Mouse (Mus musculus): Measurements from ENCODE around the gene Plcd1.

Plcd1 gene

GRCm38 (mm10) chr9:119055336-119055735, 38.0 kb downstream of the Plcd1 start:
- no peak for DNase-seq (ENCODE audit: extremely low read depth, insufficient read length, low spot score)

GRCm38 (mm10) chr9:119053964-119054576, 39.2 kb downstream of the Plcd1 start:
- no peak for DNase-seq (ENCODE audit: extremely low read depth, insufficient read length, low spot score)

- DNase-seq (ENCODE audit: extremely low read depth, insufficient read length, low spot score), result peak; percentile 48
These were observed 41.0 kb downstream of the Plcd1 start, which contains the start of gene Vill for GRCm38 (mm10) chr9:119052154-119052944. TSS of gene Vill (plus strand) at chr9:119052778.

GRCm38 (mm10) chr9:119051158-119051557, 42.1 kb downstream of the Plcd1 start:
- DNase-seq (ENCODE audit: extremely low read depth, insufficient read length, low spot score), result peak; percentile 49

GRCm38 (mm10) chr9:119048182-119048903, 45.0 kb downstream of the Plcd1 start:
- DNase-seq (ENCODE audit: extremely low read depth, insufficient read length, low spot score), result no peak

GRCm38 (mm10) chr9:119040101-119040775, 53.1 kb downstream of the Plcd1 start:
- DNase-seq (ENCODE audit: extremely low read depth, insufficient read length, low spot score), result no peak

GRCm38 (mm10) chr9:119038574-119038973, 54.7 kb downstream of the Plcd1 start:
- DNase-seq (ENCODE audit: extremely low read depth, insufficient read length, low spot score), result no peak

- peak; percentile 75 for DNase-seq (ENCODE audit: extremely low read depth, insufficient read length, low spot score)
These were observed 56.1 kb downstream of the Plcd1 start for GRCm38 (mm10) chr9:119037076-119037730.

- peak; percentile 93 for DNase-seq (ENCODE audit: extremely low read depth, insufficient read length, low spot score)
These were observed 57.5 kb downstream of the Plcd1 start for GRCm38 (mm10) chr9:119035836-119036235.

GRCm38 (mm10) chr9:119034676-119035665, 58.3 kb downstream of the Plcd1 start:
- no peak for DNase-seq (ENCODE audit: extremely low read depth, insufficient read length, low spot score)

- DNase-seq (ENCODE audit: extremely low read depth, insufficient read length, low spot score), result no peak
These were observed 59.2 kb downstream of the Plcd1 start for GRCm38 (mm10) chr9:119034069-119034468.

GRCm38 (mm10) chr9:119033111-119033921, 60.0 kb downstream of the Plcd1 start:
- DNase-seq (ENCODE audit: extremely low read depth, insufficient read length, low spot score), result no peak

- no peak for DNase-seq (ENCODE audit: extremely low read depth, insufficient read length, low spot score)
These were observed 60.8 kb downstream of the Plcd1 start for GRCm38 (mm10) chr9:119032538-119032937.

- no peak for DNase-seq (ENCODE audit: extremely low read depth, insufficient read length, low spot score)
These were observed 61.5 kb downstream of the Plcd1 start for GRCm38 (mm10) chr9:119031772-119032171.

- DNase-seq (ENCODE audit: extremely low read depth, insufficient read length, low spot score), result no peak
These were observed 62.3 kb downstream of the Plcd1 start for GRCm38 (mm10) chr9:119031038-119031437.

- peak; percentile 70 for DNase-seq (ENCODE audit: extremely low read depth, insufficient read length, low spot score)
These were observed 63.7 kb downstream of the Plcd1 start for GRCm38 (mm10) chr9:119029568-119029967.

- DNase-seq (ENCODE audit: extremely low read depth, insufficient read length, low spot score), result no peak
These were observed 64.8 kb downstream of the Plcd1 start for GRCm38 (mm10) chr9:119028226-119029195.
